Mouse (Mus musculus): ENCODE data around the gene Myof. TPM values are rescaled to one million over a fixed set of nuclear protein-coding genes. Genes with fewer than 3 reads are reported as not detected.
A peak's percentile ranks its signal among the peaks of the same experiment; 100 is the strongest.

Myof gene
- polyA plus RNA-seq, 1 experiment, result 76.9 TPM

- Histone ChIP-seq H3K27me3 (ENCODE audit: control insufficient read depth, insufficient read depth, insufficient read length) (no peaks in the 10 kb centered on the region), H3K79me2 (ENCODE audit: control insufficient read depth, insufficient read depth) (peaks cover 48% of the 10 kb centered on the region), H3K4me2 (ENCODE audit: low read depth) (peak overlapping the region; percentile 81), H3K36me3 (ENCODE audit: control insufficient read depth, insufficient read depth) (no peaks in the 10 kb centered on the region), H3K4me3 (no peak overlapping the region), H3ac (ENCODE audit: control insufficient read depth, insufficient read length) (no peak overlapping the region)
- TF ChIP-seq POLR2A (IDR thresholded peaks at IDR 0.05; ENCODE audit: insufficient read length, low read depth), result peak; percentile 49
- peak; percentile 95 for TF ChIP-seq USF1 (IDR thresholded peaks at IDR 0.05; ENCODE audit: low read depth)
- TF ChIP-seq SRF (IDR thresholded peaks at IDR 0.05; ENCODE audit: control insufficient read depth, insufficient read length, low read depth), result no peak
Observed at GRCm38 (mm10) chr19:38025254-38026041, 17.9 kb downstream of the Myof start.

GRCm38 (mm10) chr19:38023603-38024002, 19.8 kb downstream of the Myof start:
- TF ChIP-seq SRF (IDR thresholded peaks at IDR 0.05; ENCODE audit: control insufficient read depth, insufficient read length, low read depth) (no peak), MYOG (IDR thresholded peaks at IDR 0.05; ENCODE audit: control insufficient read depth in 1 of 3, insufficient read depth in 1 of 3, insufficient read length in 2 of 3, low read depth in 2 of 3) (no peak), POLR2AphosphoS2 (IDR thresholded peaks at IDR 0.05; ENCODE audit: insufficient read length, low read depth) (no peak), E2F4 (IDR thresholded peaks at IDR 0.05; ENCODE audit: insufficient read depth) (no peak), POLR2A (IDR thresholded peaks at IDR 0.05; ENCODE audit: insufficient read length, low read depth) (no peak), USF1 (IDR thresholded peaks at IDR 0.05; ENCODE audit: low read depth) (no peak), MYOD1 (IDR thresholded peaks at IDR 0.05; ENCODE audit: control insufficient read depth in 1 of 3, insufficient read length in 2 of 3, low read depth in 2 of 3) (no peak), TCF12 (IDR thresholded peaks at IDR 0.05; ENCODE audit: insufficient read depth, poor library complexity, severe bottlenecking) (no peak), MAX (IDR thresholded peaks at IDR 0.05; ENCODE audit: low read depth) (no peak), REST (IDR thresholded peaks at IDR 0.05; ENCODE audit: insufficient read depth, insufficient read length) (no peak), TCF3 (IDR thresholded peaks at IDR 0.05; ENCODE audit: insufficient read length, low read depth) (no peak), CEBPB (IDR thresholded peaks at IDR 0.05; ENCODE audit: insufficient read depth, poor library complexity, severe bottlenecking) (no peak)
- H3K4me2 ChIP-seq (ENCODE audit: low read depth), result peak overlapping the region; percentile 72
- H3K36me3 ChIP-seq (ENCODE audit: control insufficient read depth, insufficient read depth), result no peaks in the 10 kb centered on the region
- no peak overlapping the region for H3ac ChIP-seq (ENCODE audit: control insufficient read depth, insufficient read length)
- H3K4me3 ChIP-seq, result no peak overlapping the region
- H3K27me3 ChIP-seq (ENCODE audit: control insufficient read depth, insufficient read depth, insufficient read length), result no peaks in the 10 kb centered on the region
- H3K79me2 ChIP-seq (ENCODE audit: control insufficient read depth, insufficient read depth), result peaks cover 38% of the 10 kb centered on the region

- H3K27me3 ChIP-seq (ENCODE audit: control insufficient read depth, insufficient read depth, insufficient read length), result no peaks in the 10 kb centered on the region
- H3K79me2 ChIP-seq (ENCODE audit: control insufficient read depth, insufficient read depth), result peaks cover 29% of the 10 kb centered on the region
- peak overlapping the region; percentile 72 for H3K4me2 ChIP-seq (ENCODE audit: low read depth)
- no peak overlapping the region for H3K4me3 ChIP-seq
- H3ac ChIP-seq (ENCODE audit: control insufficient read depth, insufficient read length), result no peak overlapping the region
- TF ChIP-seq TCF12 (IDR thresholded peaks at IDR 0.05; ENCODE audit: insufficient read depth, poor library complexity, severe bottlenecking), result no peak
- TF ChIP-seq MYOD1 (IDR thresholded peaks at IDR 0.05; ENCODE audit: control insufficient read depth in 1 of 3, insufficient read length in 2 of 3, low read depth in 2 of 3), result no peak
- no peak for TF ChIP-seq TCF3 (IDR thresholded peaks at IDR 0.05; ENCODE audit: insufficient read length, low read depth)
- no peak for TF ChIP-seq SRF (IDR thresholded peaks at IDR 0.05; ENCODE audit: control insufficient read depth, insufficient read length, low read depth)
- TF ChIP-seq MAX (IDR thresholded peaks at IDR 0.05; ENCODE audit: low read depth), result no peak
- no peak for TF ChIP-seq E2F4 (IDR thresholded peaks at IDR 0.05; ENCODE audit: insufficient read depth)
- no peaks in the 10 kb centered on the region for H3K36me3 ChIP-seq (ENCODE audit: control insufficient read depth, insufficient read depth)
Observed at GRCm38 (mm10) chr19:38022710-38023109, 20.7 kb downstream of the Myof start.

- Histone ChIP-seq H3K4me3 (no peak overlapping the region), H3K4me2 (ENCODE audit: low read depth) (peak overlapping the region; percentile 43), H3K79me2 (ENCODE audit: control insufficient read depth, insufficient read depth) (peaks cover 15% of the 10 kb centered on the region), H3K36me3 (ENCODE audit: control insufficient read depth, insufficient read depth) (no peaks in the 10 kb centered on the region), H3K27me3 (ENCODE audit: control insufficient read depth, insufficient read depth, insufficient read length) (no peaks in the 10 kb centered on the region), H3ac (ENCODE audit: control insufficient read depth, insufficient read length) (no peak overlapping the region)
- no peak for TF ChIP-seq E2F4 (IDR thresholded peaks at IDR 0.05; ENCODE audit: insufficient read depth)
- no peak for TF ChIP-seq SRF (IDR thresholded peaks at IDR 0.05; ENCODE audit: control insufficient read depth, insufficient read length, low read depth)
- no peak for TF ChIP-seq CEBPB (IDR thresholded peaks at IDR 0.05; ENCODE audit: insufficient read depth, poor library complexity, severe bottlenecking)
- no peak for TF ChIP-seq MYOG (IDR thresholded peaks at IDR 0.05; ENCODE audit: control insufficient read depth in 1 of 3, insufficient read depth in 1 of 3, insufficient read length in 2 of 3, low read depth in 2 of 3)
- TF ChIP-seq MAX (IDR thresholded peaks at IDR 0.05; ENCODE audit: low read depth), result no peak
- TF ChIP-seq POLR2AphosphoS2 (IDR thresholded peaks at IDR 0.05; ENCODE audit: insufficient read length, low read depth), result no peak
- no peak for TF ChIP-seq TCF3 (IDR thresholded peaks at IDR 0.05; ENCODE audit: insufficient read length, low read depth)
- no peak for TF ChIP-seq TCF12 (IDR thresholded peaks at IDR 0.05; ENCODE audit: insufficient read depth, poor library complexity, severe bottlenecking)
- no peak for TF ChIP-seq REST (IDR thresholded peaks at IDR 0.05; ENCODE audit: insufficient read depth, insufficient read length)
- TF ChIP-seq MYOD1 (IDR thresholded peaks at IDR 0.05; ENCODE audit: control insufficient read depth in 1 of 3, insufficient read length in 2 of 3, low read depth in 2 of 3), result no peak
- no peak for TF ChIP-seq USF1 (IDR thresholded peaks at IDR 0.05; ENCODE audit: low read depth)
Observed at GRCm38 (mm10) chr19:38015873-38016254, 27.5 kb downstream of the Myof start.
